Mouse (Mus musculus) spleen, postnatal 14 days (tissue): ENCODE measurements around the gene Kdm6b.

Experiments
- DNase-seq, 2 experiments: peaks; one replicate each; pipeline ENCODE4 v3.0.0; 2021 to 2022; ENCODE audit warnings: low spot score in 2 of 2

Kdm6b gene

DNA sequence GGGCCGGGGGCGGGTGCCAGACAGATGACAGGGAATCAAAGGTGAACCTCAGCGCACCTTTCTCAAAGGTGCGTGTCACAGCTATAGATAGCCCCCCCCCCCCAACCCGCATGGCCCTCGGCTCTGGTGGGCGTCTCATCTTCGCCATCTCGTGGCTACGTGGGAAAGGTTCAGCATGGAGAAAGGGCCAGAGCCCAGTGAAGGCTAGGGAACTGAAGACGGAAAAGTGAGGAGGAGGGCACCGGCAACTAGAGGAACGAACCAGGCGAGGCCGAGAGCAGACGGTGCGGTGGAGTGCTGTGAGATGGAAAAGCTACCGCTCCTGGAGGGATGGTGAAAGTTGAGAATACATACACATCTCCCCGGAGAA is 6.0 kb upstream of the Kdm6b start:
- DNase-seq: no peak

DNA sequence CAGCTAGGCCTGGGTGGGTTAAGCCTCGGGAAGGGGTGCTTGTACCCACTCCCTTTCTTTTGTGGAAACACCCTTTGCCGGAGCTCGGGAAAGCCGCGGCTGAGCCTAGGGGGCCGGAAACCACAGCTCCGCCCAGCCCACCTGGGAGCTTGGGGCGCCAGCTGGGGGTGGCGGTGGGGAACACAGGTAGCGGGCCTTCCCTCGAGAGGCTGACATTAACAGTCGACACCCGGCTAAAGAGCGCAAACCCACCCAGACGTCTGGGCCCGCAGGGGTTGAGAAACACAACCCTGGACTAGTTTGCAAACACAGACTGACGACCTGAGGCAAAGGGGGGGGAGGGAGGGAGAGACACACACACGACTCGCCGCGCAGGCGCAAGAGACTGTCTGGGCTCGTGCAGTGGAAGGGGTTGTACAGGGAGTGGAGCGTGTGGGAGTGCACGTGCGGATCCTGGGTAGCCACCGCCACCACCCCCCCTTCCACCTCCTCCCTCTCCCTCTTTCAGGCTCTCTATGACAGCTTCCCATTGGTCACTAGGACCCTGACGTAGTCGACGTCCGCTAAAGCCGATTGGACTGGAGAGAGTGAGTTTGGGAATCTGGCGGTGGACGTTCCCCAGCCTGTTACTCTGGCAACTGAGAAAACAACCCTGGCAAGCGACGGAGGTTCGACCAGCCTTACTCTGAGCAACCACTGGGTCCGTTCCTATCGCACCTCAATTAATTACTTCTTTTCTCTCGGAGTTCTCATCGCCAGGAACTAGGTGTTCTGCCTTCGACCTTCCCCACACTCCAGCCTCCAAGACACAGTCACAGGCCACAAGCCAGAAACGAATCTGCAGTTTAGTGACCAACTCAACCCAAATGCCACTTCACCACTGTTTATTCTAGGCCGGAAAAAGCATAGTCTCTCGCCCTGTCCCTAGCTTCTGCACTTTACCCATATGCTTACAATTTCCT is 5.3 kb upstream of the Kdm6b start:
- peak in 1 of 2 experiments; percentile 44 for DNase-seq

DNA sequence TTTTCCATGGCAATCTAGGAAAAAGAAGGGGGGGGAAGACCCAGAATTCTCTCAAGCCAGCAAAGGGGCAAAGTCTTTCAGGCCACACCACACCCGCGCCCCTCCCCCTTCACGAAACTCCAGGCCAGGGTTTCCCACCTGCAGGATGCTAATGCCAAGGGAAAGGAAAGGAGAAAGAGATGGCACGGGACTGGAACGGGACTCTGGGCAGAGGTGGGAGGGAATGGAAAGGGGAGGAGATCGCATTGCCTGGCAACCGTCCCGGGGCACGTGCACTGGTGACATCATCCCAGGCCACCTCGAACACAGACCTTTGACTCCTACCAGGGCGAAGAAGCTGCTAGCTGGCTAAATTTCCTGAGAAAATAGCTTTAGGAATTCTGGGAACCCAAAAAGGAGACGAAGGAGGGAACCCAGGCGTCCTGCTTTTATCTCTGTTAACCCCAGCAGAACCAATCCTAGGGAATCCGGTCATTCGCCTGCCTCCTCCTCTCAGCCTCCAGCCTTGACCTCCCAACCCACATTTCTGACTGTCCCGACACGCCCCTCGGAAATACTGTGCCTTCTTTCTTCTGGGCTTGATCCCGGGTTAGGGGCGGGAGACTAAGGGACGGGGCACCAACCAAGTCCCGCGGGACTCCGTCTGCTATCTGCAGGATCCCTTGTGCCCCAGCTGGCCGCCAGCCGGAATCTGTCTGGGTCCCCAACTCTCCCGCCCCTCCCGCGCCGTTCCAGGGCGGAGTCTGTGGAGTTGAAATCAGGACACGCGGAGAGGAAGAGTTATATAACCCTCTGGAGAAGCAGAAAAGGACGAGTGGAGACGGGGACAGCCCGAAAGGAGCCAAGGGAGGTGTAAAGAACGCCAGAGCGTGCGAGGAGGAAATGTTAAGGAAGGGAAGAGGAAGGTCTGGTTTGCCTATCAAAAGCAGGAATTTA is 4.2 kb upstream of the Kdm6b start:
- DNase-seq: peak in 1 of 2 experiments; percentile 59

DNA sequence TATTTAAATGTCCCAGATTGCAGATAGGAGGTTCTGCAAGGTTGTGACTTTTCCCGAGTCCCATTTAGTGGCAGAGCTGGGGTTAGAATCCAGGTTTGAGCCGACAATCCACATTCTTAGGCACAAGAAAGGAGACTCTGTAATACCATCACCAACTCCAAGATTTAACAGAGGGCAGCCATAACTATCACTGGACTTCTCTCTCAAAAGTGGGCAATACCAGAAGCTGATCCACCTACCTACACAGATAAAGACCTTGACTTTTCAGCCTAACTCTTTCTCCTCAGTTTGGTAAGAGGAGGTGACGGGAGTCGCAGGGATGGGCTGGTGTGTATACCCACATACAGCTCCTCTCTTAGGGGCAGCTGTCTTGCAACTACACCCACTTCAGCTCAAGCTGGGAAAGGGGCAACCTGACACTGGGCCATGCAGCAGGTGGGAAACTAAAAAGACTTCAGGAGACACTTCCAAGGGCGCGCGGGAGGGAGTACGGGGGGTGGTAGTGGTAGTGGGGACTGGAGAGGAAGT is 3.5 kb upstream of the Kdm6b start:
- DNase-seq: no peak

DNA sequence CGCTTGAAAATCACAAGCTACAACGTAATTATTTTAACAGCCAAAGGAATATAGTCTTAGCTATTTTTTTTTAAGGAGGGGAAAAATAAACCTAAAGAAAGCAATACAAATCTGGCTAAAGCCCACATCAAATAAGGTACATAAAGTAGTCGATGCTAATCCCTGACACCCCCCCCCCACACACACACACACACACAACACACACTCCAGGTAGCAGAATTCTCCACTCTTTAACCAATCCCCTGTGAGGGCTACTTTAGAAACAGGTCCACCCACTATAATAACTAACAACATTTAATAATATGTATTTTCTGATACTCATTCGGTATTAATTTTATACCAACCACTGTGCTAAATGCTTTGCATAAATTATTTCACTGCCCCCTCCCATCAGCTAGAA is 3.0 kb upstream of the Kdm6b start:
- DNase-seq: no peak

DNA sequence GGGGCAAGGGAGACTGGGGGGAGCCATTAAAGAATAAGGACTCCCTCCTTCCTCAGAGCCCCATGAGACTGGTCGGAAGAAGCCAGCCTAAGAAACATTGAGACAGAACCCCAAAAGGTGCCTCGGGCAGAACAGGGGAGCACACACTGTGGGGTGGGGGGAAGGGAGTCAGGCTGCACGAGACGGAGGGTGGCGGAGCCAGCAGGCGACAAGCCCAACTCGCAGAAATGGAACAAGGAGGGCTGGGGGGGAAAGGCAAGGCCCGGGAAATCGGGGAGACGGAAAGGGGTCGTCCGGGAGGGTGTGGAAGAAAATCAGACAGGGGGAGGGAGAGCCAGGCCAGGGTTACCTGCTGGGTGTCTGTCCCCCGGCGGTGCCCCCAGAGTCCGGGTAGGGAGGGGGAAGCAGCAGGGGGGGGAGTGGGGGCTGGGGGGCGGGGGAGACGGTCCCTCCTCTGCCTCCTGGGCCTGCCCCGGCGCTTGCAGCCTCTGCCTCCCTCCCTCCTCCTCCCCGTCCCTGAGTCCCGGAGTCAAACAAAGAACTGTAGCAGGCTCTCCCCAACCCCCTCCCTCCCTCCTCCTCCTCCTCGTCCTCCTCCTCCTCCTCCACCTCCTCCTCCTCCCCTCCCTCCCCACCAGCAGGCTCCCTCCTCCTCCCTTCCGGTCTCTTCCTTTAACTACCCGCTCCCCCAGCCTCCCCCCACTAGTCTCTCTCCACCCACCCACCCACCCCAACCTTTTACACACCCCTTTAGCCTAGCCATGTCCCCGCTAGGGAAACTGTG is 2.4 kb upstream of the Kdm6b start:
- DNase-seq: no peak

DNA sequence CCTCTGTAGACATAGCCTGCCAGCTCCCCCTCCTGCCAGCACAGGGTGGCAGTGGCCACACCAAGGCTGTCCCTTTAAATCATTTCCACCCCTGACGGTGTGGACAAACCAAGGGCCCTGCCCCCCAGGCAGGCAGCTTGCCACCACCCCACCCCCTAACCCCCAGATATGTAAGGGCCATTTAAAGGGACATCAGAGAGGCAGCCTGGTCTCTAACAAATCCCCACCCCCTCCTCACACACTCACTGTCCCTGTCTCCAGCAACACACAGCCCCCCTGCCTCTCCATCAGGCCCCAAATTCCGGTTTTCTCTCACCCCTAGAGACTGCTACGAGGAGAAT is 1.8 kb upstream of the Kdm6b start:
- DNase-seq: no peak

DNA sequence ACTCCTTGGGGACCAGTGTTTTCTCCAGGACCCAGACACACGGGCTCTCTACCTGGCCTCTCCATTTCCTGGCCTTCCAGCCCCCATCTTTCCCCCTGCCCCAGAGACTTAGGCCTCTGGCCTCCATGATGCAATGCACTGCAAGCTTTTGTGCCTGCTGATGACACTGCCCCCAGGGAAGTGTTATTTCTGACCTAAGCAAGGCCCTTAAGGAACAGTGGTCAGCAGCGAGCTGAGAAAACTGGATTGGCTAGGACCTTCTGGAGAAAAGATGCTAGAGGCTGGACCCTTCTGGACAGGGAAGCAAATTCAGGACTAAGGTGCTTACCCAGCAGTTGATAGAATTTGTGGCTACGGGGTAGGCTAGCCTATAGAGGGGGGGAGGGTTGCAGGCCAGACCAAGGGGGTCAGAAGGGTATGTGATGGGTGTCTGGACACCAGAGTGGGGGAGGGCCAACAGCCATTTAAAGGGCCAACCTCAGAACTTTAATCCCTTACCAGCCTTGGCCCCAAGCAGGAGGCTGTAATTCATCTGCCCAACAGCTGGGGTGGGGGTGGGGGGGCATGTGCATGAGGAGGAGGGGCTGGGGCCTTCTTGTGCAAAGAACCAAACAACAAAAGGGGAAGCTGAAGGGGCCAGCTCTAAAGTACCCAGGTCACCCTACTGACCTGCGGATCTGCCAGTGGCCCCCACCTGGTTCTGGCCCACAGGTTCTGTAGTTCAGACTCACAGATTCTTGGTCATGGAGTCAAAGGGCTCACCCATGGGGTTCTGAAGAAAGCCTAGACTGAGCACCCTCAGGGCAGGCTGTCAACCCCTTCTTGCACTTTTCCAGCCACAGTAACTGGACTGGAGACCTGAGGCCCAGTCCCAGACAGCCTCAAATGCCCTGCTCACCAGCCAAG is 1.2 kb upstream of the Kdm6b start:
- no peak for DNase-seq

DNA sequence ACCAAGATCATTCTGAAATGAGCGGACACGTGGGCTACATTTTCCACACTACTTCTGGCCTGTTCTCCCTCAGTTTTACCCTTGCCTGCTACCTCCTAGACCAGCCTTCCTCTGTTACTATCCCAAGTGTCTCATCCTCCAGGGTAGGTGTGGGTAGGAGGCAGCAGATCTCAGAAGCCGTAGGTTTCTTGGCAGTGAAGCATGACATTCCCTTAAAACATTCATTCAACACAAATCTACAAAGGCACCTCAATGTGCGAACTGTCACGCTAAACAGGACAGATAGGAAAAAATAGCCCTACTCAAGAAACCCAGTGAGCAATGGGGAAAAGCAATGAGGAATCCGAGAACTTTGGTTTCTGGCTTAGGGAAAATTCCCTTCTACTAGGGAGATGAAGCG is 927 bp downstream of the Kdm6b start:
- no peak for DNase-seq

DNA sequence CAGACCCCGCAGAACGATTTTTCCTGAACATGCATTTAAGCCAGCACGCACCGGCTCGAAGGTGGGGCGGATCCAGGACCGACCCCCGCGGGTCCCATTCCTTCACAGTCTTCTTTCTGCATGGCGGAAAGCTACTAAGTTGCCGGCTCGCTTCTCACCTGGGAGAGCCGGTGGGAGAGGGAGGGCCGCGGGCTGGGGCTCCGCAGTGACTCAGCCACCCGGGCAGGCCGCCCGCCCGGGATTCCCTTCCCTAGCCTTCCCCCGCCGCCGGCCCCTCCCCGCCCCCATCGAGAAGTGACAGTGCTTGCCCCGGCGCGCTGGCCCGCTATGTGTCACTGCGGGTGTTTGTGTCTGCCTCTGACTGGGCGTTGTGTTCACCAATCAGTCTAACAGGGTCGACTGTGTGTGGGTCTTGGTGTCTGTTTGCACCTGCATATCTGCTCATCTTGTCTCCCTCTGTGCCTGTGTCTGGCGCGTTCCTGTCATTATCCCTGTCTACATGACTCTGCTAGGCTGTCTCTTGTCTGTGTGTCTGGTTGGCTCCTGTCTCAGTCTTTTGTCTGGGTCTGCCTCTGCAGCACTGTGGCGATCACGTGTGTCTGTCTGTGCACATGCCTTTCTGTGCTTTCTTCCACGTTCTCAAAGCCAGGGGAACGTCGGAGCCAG is 1.8 kb downstream of the Kdm6b start:
- DNase-seq: no peak

DNA sequence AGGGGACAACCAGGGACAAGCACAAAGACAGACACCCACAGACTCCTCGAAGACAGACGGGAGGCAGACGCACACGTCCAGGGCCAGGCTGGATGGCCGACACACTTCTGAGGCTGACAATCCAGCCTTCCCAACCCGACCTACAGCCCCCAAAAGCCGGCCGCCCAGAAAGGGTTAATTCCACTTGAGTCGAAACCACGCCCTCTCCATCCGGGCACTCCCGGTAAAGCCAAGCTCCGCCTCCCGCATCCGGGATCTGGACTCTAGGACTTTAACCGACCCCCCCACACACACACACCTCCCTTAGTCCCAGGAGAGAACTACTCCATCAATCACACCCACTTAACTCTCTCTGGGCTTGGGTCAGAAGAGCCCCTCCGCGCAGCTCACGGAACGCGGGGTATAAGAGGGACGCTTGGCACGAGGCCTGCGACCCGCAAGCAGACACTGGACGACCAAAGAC is 2.4 kb downstream of the Kdm6b start:
- DNase-seq: peak; percentile 74 to 84

DNA sequence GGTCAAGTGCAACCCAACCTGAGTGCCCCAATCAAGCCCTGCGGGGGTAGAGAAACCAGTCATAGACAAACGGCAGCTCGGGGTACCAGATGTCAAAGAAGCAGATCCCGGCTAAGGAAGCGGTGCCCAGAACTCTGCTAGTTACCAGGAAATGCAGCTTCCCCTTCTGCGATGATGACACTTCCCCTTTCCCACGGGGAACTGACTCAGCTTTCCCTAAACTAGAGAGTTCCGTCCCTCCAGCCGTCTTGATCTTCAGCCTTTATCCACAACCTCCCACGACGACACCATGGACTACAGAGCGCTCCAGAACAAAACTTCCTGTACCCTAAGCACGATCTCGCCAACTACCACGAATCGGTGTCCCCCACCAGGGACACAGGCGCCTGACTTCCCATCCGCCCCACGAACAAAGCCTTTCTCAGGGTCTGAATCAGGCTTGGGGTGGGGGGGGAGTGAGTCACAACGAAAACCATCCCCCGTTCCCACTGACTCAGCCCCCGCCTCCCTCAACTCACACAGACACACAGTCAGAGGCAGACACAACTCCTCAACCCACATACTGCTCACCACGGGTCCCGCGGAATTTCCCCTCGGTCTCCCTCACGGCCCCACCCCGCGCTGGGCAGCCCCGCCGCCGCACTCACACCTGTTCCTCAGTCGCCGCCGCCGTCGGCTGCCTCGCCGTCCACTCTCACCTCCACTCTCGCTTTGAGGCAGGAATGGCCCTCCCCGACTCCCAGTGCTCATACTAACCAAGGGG is 3.0 kb downstream of the Kdm6b start:
- peak in 1 of 2 experiments; percentile 57 for DNase-seq

DNA sequence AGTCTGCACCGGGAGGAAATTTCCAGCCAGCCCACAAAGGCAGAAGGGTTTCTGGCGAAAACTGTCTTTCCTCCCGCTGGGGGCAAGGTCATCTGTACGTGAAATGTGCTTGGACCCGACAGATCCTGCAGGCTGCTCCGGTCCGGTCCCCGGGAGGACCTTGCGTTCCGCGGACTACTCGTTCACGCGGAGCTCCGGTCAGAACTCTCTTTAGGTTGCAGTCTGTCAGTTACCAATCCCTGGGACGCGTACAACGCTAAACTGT is 3.5 kb downstream of the Kdm6b start:
- DNase-seq: no peak

DNA sequence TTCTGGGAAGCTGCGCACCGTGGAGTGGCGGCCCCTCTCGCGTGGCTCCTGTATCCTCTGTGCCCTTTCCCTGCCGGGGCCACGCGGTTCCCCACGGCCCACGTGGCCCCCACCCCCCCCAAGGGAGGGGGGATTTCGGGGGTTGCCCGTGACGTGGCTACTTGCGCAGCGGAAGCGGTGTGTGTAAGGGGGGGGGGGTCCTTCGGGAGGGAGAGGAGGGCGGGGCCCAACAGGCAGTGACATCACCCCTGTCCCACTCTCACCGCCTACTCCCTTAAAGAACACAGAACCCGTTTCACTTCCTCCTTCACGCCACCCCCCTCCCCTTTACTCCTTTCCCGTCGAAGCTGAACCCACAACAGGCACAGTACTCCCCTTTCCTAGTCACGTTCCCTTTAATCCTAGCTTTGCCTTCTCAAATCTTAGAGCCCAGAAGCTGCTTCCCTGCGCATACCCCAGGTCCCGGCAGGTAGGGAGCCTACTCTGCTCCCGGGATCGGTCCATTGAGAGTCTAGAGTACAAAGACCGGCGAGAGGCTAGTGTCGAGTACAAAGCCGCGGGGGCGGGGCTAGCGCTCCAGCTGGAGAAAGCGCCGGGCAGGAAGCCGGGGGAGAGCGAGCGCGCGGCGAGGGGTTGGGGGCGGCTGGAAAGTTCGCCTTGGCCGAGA is 4.0 kb downstream of the Kdm6b start:
- DNase-seq: peak; percentile 69 to 74

DNA sequence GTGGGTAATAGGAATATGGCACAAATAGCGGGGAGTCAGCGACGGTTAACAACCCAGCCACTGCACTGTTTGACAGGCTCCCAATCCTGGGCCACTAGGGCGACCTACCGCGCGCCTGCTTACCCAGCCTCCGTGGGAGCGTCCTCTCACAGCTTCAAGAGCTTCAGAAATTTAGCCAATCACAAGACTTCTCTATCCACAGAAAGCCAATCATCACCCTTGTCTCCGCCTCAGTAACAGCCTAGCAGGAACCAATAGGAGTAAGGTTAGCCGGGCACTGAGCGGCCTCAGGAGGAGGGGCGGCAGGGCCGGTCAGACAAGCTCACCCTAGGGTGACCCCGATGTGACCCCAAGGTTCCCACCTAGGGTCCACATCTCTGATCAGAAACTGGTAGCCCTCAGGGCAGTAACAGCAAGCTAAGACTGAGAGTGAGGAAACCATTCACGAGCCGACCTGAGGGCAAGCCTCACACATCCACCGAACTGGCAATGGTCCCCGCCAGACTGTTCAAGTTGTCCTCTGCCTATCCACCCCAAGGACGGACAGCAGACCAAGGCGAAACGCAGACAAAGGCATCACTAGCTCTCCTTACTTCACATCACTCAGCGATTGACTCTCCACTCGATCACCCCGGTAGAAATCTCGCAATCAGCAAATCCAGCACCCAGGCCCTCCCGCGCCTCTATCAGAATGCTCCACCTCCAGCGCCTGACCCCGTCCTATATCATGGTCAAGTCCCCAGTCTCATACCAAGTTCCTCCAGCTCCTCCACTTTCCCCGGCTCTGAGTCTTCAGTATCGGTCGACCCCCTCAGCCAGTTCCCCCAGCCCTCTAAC is 4.7 kb downstream of the Kdm6b start:
- peak; percentile 51 to 61 for DNase-seq

DNA sequence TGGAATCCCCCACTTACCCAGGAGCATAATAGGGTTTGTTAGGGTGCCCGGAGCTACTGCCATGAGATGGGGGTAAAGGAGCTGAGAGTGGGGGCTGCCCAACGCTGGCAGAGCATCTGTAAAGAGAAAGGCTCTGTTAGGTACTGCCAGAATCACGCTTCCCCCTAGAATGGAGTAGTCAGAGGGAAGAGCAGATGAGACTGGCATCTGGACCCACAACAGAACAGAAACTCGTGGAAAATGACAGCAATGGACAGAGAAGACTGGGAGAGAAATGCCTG is 5.8 kb downstream of the Kdm6b start:
- no peak for DNase-seq

DNA sequence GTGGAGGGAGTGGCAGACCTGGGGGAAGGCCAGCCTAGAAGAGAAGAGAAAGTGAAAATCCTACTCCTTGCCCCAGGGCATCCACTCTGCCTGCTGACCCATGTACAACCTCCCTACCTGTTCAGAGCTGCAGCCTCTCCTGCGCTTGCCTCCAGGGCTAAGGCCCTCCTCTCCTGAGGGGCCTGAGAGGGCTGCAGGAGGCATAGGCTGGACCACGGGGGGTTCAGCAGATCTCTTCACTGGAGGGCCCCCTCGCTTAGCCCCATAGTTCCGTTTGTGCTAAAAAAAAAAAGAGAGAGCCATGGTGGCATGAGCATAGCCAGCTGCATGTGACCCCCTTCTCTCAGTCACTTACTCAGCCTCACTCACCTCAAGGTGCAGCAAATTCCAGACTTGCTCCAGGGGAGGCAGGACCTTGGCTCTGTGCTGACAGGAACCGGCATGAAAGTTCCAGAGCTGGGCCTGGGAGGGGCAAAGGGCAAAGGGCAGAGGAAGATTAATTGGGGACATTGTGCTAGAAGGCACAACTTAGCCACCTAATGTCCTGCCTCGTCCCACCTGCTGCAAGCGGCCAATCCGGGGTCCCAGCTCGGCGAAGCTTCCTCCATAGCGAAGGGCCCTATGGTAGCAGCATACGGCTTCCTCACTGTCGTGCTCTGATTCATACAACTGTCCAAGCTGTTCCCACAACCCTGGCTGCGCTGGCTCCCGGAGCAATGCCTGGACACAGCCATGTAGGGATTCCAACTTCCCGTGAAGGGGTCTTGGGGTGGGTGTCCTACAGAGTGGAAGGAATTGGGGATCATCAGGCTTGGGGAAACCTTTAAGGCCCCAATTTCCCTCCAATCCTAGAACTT is 6.4 kb downstream of the Kdm6b start:
- no peak for DNase-seq
